Mouse (Mus musculus): ENCODE measurements around the gene Lmx1a. TPM values are rescaled to one million over a fixed set of nuclear protein-coding genes. Genes with fewer than 3 reads are reported as not detected.

Gene Lmx1a
- total RNA-seq (2021) = not detected
- long read RNA-seq, experiment 1 = 0 reads
- long read RNA-seq, experiment 2 = 0 reads

DNA sequence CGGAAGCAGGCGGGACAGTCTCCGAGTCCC lies at the start of gene Lmx1a:
Lmx1a (plus strand) TSS at position 6 of the 30 bp plus-strand sequence.
- DNase-seq (ENCODE audit: low spot score in 2 of 2) = no peak

DNA sequence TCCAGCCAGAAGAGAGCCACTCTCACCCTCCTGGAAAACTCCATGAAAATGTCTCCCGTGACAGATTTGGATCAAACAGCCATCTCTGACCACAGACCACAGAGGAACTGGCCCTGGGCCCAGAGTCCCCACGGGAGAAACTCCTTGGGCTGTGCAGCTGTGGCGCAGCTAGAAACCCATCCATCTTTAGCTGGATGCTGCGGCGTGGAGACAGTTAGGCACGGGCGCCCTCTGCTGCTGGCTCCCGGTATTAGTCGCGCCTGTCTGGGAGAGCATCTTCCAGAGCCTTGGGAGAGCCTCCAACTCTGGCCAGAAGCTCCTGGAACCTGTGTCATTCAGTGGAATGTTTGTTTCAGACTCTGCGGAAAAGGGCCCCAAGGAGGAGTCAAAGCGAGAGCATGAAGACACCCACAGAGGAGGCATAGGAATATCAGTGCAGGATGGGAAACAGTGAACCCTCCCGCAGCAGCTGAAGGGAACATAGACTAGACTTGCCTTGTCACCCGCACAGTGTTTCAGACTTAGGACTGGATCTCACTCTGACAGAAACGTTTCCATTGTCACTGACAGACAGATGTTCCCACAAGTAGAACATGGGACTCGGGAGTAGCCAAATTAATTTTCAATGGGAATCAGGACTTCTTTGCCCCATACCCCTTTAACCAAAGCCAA lies 44.0 kb upstream of the Lmx1a start:
- peak; percentile 85 to 89 for DNase-seq (ENCODE audit: low spot score in 2 of 2)

DNA sequence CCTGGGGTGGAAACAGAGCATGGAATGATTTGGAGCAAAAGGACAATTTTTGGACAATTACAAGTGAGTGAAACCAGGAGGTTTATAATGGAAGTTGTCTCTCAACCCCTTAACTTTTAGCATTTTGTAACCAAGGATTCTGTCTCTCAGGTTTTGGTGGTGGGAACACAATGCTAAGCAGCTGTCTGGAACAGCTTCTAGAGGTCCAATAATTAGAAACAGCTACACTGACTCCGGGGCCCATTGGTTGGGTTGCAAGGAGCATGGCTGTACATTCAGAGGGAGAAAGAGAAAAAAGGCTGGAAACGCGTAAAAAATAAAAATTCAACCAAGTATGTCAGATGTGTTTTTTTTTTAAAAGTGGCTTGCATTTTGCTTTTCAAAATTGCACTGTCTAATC lies 40.4 kb upstream of the Lmx1a start:
- no peak for DNase-seq (ENCODE audit: low spot score in 2 of 2)

DNA sequence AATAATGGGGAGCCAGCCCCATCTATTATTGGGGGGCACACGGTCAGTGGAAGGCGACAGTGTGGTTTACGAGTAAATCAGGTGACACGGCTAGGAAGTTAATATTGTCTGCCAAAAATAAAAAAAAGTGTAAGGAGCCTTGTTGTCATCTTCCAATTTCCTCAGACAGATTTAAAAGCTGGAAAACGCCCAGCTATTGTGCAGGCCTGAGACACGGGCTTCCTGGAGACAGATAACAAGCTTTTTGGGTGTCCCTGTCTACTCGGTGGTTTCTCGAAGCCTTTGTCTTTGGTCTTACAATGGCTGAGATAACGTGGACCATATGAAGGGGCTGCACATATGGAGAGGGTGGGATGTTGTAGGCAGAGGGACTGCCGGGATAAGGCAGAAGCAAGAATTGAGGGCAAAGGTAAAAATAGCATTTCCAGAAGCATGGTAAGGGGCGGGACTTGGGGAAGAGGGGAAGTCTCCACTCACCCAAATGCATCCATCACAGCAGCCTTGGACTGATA lies 39.9 kb upstream of the Lmx1a start:
- no peak for DNase-seq (ENCODE audit: low spot score in 2 of 2)

DNA sequence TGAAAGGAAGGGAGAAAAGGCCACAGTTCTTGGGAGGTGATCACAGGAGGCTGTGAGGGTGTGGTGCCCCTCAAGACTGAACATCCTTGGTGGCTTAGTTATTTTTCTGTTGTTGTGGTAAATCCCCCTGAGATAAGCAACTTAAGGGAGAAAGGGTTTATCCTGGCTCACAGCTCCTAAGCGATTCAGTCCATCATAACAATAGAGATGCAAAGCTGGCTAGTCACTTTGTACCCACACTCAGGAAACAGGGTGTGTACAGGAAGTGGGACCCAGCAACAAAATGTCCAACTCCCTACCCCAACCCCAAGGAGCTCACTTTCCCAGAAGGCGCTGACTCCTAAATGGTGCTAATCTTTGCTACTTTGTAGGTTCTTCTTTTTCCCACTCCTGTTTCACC lies 36.7 kb upstream of the Lmx1a start:
- DNase-seq (ENCODE audit: low spot score in 2 of 2) = no peak

DNA sequence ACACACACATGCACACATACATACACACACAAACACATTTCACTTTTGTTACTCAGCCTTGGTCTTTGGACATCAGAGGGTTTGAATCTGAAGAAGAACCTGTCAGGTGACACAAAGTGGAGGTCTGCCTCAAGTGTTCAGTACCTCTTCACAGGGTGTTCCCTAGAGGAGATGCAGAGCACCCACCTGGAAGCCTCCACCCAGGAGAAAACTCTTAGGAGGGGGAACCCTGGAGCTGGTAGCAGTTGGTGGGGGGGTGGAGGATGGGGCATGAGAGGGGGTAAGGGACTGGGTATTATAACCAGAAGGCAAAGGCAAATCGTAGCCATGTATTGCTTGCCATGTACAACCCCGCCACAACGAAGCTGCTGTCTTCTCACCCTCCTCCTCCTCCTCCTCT lies 30.0 kb upstream of the Lmx1a start:
- DNase-seq (ENCODE audit: low spot score in 2 of 2) = no peak

DNA sequence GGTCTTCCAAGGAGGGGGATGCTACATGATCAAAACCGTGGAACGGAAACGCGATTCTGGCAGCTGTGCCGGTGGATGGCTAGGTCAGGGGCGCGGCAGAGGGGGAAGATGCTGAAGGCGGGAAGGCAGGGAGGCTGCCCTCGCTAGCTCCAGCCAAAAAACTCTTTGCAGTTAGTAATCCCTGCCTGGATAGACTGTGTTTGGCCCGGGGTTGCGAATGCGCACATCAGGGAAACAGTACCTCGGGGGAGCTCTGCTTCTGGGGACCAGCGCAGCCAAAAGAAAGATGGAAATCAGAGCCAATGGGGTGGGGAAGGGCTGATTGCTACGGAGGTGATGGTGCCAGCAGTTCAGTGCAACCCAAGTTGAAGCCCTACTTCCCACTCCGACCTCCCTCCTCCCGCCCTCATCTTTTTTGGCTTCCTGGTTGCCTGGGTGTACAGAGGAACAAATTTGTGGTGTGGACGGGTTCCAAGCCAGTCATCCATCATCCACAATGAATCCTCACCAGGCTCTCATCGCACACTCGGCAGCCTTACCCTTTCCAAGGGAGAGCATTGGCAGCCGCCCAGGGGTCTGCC lies 28.4 kb upstream of the Lmx1a start:
- DNase-seq (ENCODE audit: low spot score in 2 of 2) = peak; percentile 45 to 58

DNA sequence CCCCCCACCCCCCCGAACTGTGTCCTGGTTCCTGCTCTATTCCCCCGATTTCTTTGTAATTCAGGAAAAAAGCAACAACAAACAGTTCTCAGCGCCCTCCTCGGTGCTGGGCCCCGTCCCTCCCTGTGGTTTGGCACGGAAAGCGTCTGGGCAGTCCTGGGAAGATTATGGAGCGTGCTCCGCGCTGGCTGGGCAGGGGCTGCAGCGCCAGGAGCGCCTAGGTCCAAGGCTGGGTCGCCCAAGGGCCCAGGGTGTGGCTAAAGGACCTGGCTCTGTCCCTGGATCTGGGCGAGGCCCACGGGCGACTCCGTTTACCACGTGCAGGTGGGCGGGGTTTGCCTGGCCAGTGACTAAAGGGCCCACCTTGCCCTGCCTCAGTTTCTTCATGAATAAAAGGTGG lies 27.9 kb upstream of the Lmx1a start:
- DNase-seq (ENCODE audit: low spot score in 2 of 2) = peak; percentile 14 to 31

DNA sequence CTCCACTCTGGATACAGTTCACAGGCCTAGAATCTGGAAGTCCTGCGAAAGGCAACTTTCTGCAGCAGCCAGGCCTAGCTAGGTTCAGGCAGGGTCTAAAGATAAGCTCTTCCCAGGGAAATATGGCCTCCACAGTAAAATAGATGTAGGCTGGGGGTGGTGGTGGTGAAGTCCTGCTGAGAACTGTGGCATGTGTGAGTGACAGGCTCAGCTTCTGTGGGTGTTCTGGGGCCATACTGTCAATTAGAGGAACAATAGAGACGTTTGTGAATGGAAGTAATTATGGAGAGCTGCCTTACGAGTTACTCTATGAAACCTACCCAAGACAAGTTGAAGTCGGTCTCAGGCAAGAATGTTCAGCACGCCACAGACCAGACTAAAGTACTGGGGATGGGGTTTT lies 25.9 kb upstream of the Lmx1a start:
- no peak for DNase-seq (ENCODE audit: low spot score in 2 of 2)

DNA sequence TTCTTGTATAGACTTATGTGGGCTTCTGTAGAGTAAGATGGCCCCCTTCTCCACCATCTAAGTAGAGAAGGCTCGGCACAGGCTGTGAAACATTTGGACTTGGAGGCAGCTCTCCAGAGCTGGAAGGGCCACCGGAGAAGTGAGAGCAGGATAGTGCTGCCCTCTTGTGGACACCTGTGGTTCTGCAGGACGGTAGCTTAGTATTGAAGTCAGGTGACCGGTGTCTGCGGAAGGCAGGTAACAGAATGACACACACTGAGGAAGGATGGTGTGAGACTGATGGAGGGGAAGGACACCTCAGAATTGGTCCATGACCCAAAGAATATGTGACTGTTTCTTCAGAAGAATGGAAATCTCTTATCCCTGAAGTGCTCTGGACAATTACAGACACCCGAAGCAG lies 19.2 kb upstream of the Lmx1a start:
- peak; percentile 54 to 57 for DNase-seq (ENCODE audit: low spot score in 2 of 2)

DNA sequence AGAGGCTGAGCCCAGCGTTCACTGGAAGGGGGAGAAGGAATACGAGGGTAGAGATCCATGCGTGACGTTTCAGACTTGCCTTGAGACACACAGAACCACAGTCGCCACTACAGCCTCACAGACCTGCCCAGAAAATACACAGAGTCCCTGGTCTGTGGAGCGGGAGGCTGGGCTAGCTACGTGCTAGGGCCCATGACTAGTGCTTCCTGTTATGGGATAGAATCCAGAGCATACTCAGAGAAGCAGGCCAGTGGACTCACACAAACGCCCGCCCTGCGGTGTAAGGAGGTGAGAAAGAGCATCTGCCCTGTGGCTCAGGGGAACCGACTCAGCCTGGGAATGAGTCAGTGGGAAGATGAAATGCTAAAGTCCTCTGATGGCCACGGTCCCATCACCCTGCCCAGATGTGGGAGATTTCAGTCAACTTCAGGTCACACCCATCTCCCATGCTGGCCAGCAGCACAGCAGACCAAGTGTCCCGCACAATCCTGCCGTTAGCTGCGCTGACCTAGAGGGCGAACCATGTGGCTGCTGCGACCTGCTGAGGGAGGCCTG lies 16.5 kb upstream of the Lmx1a start:
- no peak for DNase-seq (ENCODE audit: low spot score in 2 of 2)

DNA sequence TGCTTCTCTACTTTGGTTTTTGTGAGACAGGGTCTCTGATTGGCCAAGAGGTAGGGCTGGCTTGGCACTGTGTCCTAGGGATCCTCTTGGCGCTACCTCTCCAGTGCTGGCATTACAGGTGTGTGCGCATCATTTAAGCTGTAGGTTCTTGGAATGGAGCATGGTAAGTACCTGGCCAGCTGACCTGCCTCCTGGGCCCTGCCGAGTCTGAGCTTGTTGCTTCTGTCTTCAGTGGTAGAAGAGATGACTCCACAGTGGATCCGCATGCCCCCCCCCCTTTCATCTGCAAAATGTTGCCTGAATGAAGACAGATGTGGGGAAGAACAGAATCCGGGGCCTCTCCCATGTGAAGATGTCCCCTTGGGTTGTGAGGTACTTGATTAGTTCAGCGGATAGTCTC lies 10.0 kb upstream of the Lmx1a start:
- DNase-seq (ENCODE audit: low spot score in 2 of 2) = no peak

DNA sequence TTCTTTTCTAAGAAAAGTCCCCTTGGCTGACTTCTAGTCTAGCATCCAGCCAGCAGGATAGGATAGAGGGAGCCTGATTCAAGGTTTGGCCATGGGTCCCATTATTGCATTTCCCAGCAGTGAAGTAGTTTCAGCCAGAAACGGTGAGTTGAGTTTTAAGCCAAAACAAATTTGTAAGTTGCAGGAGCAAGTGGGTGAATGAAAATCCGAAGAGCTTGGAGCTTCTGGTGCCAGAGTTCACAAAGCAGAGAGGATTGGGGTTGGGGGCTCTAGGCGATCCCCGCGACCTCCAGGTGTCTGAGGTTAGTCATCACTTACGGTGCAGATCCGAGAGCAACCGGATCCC lies 1.1 kb upstream of the Lmx1a start:
- no peak for DNase-seq (ENCODE audit: low spot score in 2 of 2)

DNA sequence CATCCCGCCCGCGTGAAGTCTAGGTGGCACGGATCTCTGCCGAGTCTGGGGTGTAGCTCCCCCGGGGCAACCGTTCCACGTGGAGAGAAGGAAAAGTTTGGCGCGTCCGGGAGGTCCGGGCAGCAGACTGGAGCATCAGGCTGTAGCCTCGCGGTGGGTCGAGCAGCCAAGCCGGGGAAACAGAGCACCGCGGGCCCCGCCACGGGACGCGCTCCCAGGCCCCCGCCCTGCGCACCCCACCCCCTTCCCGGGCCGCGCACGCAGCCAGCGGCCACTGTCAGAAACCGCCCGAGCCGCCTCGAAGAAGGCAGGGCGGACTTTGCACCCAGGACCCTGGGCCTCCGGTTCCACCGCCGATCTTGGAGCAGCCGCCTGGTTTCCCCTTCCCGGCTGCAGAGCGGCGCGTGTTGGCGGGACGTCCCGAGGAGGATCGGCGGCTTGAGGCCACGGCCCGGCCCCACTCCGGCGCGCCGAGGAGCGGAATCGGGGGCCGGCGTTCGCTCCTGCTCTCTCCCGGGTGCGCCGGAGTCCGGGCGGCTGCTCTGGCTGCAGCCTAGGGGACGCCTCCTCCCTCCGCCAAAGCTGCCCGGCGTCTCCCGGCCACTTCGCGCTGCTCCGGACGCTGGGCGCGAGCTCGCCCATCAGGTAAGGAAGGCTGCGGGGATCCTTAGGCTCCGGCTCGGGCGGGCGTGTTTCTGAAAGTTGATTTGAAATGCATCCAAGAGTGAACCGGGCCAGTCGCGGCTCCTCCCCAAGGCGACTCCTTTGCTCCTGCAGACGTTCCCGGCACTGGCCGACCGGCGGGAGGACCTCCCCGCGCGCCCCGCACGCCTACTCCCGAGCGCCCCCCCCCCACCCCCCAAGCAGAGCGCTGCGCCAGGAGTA lies 448 bp upstream of the Lmx1a start:
- peak; percentile 23 to 26 for DNase-seq (ENCODE audit: low spot score in 2 of 2)

DNA sequence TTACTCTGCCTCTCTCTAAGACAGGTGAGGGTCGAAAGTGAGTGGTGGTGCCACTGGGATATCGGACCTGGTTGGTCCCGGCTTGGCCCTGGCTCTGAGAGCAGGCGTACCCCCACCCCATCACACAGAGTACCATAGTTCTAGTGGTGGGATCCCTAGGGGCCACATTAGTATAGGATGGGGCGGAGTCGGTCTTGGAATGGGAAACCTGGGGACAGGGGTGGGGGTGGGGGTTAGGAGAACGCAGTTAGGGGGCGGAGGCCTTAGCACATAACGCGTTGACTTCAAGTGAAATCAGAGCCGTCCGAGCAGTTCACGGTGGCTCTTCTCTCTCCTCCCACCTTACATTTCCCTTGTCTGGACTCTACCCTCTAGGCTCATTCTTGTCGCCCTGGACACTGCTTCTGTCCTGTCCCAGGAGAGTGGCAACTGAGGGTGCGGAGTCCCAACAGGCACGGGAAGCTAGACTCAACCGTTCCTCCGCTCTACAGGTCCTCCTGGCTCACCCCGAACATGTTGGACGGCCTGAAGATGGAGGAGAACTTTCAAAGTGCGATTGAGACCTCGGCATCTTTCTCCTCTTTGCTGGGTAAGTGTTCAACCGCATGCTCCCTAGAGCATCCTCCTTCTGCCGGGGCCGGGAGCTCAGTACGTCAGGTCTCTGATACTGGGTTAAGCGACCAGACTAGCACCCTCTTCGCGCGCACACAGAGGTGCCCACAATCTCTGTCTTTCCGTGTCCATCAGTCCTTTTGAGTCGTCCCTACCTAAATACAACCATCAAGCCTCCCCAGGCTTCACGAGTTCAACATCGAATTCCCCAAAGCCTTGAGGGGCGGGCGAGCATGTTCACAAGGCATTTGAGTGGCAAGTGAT lies 463 bp downstream of the Lmx1a start:
- DNase-seq (ENCODE audit: low spot score in 2 of 2) = no peak

DNA sequence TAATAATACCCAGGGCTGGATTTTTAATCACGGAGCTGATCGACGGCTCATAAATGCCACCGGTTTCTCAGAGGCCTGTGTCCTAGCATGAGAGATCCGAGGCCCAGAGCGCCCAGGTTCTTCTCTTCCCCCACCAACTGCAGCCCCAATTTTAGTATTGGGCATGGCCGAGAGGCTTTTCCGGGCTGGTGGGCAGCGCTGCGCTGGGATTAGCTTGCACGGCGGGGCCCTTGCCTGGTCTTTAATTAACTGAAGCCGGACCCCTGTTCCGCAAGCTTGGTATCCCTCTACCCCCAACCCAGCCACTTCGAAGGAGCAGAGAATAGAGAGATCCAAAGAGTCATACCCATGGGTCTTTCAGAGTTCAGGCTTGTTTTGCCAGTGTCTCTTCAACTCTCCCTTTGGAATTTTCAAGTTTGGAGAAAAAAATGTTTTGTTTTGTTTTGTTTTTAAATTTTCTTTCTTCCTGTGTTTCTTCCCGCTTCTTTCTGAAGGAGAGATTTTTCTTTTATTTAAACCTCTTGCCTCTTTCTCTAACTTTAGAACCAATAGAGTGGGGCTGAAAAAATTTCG lies 1.2 kb downstream of the Lmx1a start:
- DNase-seq (ENCODE audit: low spot score in 2 of 2) = no peak

DNA sequence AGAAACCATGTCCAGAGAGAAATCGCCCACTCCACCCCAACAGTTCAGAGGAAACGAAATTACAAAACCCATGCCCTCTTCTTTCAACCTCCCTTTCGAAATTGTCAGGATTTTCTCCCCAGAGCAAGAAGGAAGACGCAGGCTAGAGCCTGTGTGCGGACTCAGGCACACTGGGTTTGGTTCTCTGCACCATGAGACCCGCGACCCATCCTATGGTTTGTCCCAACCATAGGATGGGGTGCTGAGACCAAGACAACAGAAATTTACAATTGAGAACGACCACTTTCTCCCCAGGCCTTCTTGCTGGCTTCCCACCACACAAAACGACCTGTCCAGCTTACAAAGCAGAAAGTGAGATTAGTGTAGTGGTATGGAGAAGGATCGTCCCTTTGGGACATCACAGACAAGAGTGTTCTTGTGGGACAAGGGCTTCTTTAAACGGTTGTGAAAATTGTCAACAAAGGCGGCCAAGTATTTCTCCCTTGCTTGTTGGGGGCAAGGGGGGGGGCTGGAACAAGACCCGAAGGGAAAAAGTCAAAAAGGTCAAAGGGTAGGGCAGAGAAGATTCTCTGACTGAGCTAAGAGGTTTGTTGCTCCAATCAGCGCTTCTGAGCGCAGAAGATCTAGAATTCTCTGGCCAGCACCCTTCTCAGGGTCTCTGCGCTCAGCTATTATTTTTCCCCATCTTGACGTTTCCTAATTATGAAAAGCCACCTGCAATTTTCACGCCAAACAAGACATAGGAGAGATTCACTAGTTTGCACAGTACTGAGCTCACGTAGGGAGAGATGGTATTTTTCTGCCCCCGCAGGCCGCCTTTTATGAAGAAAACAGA lies 1.9 kb downstream of the Lmx1a start:
- DNase-seq (ENCODE audit: low spot score in 2 of 2) = no peak

DNA sequence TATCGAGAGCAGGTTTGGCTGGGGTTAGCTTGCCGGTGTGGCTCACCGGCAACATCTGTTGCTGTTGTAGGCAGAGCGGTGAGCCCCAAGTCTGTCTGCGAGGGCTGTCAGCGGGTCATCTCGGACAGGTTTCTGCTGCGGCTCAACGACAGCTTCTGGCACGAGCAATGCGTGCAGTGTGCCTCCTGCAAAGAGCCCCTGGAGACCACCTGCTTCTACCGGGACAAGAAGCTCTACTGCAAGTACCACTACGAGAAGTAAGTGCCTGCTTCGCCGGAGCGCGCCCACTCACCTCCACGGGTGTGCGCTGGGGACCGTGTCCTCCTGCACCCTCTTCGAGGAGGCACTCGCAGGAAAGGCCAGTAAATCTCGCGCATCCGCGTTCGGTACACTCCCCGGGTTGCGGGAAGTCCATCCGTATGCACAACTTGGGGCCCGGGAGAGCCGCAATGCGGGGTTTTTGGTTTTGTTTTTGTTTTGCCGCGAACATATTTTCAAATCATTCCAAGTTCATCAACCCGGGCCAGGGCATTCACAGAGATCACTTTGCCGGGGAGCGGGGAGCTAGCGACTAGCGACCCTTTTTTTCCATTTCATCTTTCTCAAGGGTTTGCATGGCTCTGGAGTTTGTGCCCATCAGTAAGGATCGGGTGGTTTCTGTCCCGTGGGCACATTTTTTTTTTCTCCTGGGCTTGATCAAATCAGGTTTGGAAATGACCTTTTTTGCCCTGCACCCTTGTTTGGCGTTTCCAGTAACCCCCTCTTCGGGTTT lies 3.1 kb downstream of the Lmx1a start:
- DNase-seq (ENCODE audit: low spot score in 2 of 2) = no peak

DNA sequence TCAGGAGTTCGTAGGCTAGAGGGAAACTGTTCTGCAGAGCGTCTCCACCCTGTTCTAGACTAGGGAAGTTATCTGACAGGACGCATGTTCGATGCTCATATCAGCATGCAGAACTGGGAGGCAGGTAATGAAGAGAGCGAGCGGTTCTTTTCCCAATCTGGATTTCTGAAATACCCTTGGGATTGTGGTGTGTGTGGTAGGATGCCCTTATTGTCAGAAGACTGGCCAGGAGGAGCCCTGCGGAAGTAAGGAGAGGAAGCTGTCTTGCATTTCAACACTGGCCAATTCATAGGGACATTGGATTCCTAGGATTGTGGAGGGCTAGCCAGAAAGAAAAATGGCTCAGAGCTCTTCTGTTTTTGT lies 3.6 kb downstream of the Lmx1a start:
- no peak for DNase-seq (ENCODE audit: low spot score in 2 of 2)
